Mouse (Mus musculus): ENCODE results near the gene F12. TPM values are rescaled to one million over a fixed set of nuclear protein-coding genes. Genes with fewer than 3 reads are reported as not detected.
A peak's percentile ranks its signal among the peaks of the same experiment; 100 is the strongest.

The F12 gene
- under 1 TPM; 0.35 to 0.47 TPM for total RNA-seq (2021)

DNA sequence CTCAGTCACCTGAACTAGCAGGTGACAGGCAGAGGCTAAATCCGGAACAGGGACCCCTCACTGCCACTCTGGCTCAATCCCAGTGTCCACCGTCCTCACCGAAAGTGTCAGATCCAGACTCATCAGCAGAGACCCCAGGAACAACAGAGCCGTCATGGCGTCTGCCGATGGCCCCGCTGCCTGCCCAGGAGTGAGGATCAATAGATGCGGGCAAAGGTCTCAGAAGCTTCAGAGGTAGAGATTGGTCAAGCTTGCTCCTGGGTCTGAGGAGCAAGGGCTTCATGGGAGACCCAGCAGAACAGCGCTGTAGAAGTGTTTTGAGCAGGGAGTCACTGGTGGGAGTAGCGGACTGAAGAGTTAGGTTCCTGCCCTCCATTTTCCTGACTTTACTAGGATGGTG is at the start of gene F12:
Gene F12, minus strand, starts transcription at position 181 of the 400 bp plus-strand sequence.
- no peak for DNase-seq (ENCODE audit: extremely low spot score in 1 of 2, low spot score in 1 of 2)

DNA sequence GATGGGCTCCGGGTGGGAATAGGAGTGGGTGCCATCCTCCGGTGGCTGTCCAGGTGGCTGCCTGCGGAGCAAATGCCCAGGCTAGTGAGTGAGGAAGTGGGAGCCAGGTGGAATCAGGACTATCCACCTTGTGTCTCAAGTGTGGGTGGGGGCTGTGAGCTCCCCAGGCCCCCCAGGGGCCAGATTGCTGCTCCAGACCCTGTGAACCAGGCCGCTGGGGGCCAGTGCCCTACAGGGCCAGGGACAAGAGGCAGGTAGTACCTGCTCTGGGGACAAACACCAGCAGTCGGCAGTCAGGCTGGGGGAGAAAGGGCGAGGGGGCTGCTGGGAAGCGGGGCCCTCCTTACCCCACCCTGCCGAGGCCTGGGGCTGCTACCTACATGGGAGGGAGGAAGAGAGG is 49.7 kb upstream of the F12 start:
- DNase-seq (ENCODE audit: extremely low spot score in 1 of 2, low spot score in 1 of 2), result no peak

- no peak for DNase-seq (ENCODE audit: extremely low spot score in 1 of 2, low spot score in 1 of 2)
Measured at GRCm38 (mm10) chr13:55475750-55476149, 49.2 kb upstream of the F12 start.

DNA sequence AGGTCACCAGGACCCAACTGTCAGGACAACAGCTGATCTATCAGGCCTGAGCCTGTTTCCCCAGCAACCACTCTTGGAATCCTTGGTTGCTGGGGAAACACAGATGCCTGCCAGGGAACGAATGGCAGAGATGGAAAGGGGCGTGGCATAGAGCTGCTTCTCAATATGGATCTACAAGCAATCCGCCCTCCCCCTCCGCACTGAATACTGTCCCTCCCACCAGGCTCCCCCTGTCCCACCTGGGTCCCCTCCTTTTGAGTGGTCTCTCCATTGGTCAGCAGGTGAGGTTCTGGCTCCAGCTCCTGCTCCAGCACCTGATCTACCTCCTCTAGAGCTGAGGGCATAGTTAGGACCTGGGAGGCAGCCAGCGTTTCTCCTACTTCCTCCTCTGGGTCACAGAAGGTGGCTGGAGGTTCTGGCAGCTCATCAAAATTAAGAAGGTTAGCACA is 48.1 kb upstream of the F12 start:
- peak in 1 of 2 experiments; percentile 58 for DNase-seq (ENCODE audit: extremely low spot score in 1 of 2, low spot score in 1 of 2)

DNA sequence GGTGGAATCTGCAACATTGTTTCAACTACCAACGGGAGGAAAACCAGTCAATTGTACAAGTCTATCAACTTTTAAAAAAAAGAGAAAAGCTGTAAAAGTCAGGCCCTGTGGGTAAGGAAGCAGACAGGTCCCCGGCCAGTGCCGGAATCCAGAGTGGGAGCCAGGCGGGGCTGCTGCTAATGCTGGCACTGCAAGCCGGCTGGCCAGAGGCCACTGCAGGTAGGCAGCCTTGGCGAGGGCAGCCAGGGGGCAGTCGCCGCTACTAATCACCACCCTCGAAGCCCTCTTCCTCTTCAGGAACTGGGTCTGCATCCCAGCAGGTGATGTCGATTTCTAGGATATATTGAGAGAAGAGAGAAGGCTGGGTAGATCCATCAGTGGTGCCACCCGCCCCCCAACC is 47.4 kb upstream of the F12 start:
- DNase-seq (ENCODE audit: extremely low spot score in 1 of 2, low spot score in 1 of 2), result no peak

- DNase-seq (ENCODE audit: extremely low spot score in 1 of 2, low spot score in 1 of 2), result no peak
Measured at GRCm38 (mm10) chr13:55473076-55473831, 46.7 kb upstream of the F12 start.

GRCm38 (mm10) chr13:55472132-55473022 is 45.8 kb upstream of the F12 start:
- peak; percentile 54 to 74 for DNase-seq (ENCODE audit: extremely low spot score in 1 of 2, low spot score in 1 of 2)

DNA sequence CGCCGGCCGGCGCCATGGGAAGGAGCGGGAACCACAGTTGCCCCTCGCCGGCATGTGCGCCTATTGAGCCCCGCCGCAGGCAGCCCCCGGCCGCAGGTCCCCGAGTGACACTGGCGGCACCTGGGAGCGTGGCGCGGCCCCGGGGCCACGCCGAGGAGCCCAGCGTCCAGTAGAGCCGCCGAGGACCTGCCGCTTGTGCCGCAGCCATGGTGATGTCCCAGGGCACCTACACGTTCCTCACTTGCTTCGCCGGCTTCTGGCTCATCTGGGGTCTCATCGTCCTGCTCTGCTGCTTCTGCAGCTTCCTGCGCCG is 45.2 kb upstream of the F12 start:
- DNase-seq (ENCODE audit: extremely low spot score in 1 of 2, low spot score in 1 of 2), result no peak

- DNase-seq (ENCODE audit: extremely low spot score in 1 of 2, low spot score in 1 of 2), result peak; percentile 81 to 88
Measured at GRCm38 (mm10) chr13:55471156-55471818, 44.7 kb upstream of the F12 start.

DNA sequence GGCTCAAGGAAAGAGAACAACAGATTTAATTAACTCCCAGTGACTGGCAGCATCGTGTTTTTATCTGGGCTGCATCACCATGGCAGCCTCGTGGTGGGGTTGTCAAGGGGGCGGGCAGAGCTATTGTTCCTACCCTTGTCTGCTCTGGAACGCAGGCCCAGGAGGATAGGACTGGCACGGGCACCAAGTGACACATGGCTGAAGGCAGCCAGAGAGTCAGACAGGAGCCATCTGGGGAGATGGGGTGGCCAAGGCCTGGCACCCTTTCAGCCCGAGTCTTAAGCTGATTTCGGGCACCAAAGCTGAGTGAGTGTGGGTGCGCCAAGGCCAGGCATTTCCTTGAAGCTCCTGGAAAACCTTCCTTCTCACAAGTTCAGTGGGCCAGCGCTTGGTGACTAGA is 43.8 kb upstream of the F12 start:
- DNase-seq (ENCODE audit: extremely low spot score in 1 of 2, low spot score in 1 of 2), result peak in 1 of 2 experiments; percentile 56

GRCm38 (mm10) chr13:55468851-55469560 is 42.4 kb upstream of the F12 start:
- DNase-seq (ENCODE audit: extremely low spot score in 1 of 2, low spot score in 1 of 2), result no peak

- DNase-seq (ENCODE audit: extremely low spot score in 1 of 2, low spot score in 1 of 2), result no peak
Measured at GRCm38 (mm10) chr13:55465830-55466440, 39.3 kb upstream of the F12 start.

DNA sequence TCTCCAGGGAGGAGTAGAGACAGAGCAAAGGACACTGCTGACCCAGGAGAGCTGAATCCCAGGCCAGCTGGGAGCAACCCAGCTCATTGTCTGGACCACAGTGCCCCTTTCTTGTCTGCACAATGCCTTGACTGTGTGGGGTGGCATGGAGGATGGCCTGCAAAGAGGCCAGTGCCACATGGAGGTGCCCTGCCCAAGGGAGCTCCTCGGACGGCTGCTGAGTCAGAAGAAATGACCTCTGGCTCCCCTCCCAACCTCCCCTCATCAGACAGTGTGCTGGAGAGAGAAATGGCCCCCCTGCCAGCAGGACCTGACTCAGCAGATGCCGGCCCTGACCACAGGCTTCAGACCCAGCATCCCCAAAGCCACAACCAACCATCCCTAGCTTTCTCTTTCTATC is 38.6 kb upstream of the F12 start:
- no peak for DNase-seq (ENCODE audit: extremely low spot score in 1 of 2, low spot score in 1 of 2)

DNA sequence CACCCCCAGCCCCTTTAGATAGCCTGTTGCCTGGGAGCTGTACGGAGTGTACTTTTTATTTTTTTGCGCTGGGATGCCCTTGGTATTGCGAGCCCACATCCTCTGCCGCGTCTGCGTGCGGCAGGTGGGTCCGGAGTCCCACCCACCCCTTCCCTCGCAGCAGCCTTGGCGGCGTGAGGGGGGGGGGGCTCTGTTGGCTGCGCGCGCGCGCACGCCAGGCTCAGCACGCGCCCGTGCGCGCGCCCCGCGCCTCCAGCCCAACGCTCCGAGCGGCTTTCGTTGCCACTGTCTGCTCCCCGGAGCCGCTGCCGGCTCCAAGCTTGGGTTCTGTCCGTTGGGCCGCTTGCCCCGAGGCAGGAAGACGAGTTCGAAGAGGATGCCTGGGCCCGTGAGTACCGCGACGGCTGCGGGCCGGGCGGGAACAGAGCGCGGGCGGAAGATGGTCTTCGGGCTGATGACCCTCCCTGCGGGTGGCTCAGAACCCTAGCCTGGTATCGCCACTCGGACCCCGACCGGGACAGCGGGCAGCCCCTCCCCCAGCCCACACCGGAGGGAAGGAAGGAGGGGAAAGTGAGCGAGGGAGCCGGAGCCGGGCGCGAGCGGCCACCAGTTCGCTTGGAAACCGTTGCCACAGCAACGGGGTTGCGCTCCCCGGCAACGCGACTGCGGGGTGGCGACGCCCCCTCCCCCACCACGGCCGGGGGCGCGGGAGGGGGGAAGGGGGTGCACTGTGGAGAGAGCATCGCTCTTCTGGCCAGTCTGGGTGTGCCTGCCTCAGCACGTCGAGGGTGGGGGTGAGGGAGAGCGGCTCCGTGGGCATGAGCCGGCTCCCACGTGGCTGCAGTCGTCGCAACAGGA is 37.7 kb upstream of the F12 start, which contains the start of gene Prr7:
Gene Prr7, plus strand, starts transcription at position 241 of the 858 bp plus-strand sequence.
- peak; percentile 67 to 69 for DNase-seq (ENCODE audit: extremely low spot score in 1 of 2, low spot score in 1 of 2)

GRCm38 (mm10) chr13:55463399-55464026 is 36.9 kb upstream of the F12 start:
- no peak for DNase-seq (ENCODE audit: extremely low spot score in 1 of 2, low spot score in 1 of 2)

DNA sequence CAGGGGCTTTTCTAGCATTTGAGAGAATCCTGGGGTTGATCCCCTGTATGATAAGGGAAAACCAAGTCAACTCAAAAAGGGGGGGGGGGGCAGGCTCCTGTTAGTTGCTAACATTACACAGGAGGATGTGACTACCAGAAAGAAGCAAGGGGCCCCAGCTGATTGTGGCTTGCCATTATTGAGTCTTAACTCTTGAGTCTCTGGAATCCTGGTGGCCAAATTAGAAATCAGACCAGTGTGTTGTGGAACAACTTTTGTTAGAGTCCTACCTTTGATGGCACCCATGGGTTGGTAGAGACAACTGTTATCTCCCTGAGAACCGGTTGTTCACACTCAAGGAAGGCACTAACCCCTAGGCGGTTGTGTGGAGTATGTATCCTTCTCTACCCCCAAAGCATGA is 36.4 kb upstream of the F12 start:
- no peak for DNase-seq (ENCODE audit: extremely low spot score in 1 of 2, low spot score in 1 of 2)

DNA sequence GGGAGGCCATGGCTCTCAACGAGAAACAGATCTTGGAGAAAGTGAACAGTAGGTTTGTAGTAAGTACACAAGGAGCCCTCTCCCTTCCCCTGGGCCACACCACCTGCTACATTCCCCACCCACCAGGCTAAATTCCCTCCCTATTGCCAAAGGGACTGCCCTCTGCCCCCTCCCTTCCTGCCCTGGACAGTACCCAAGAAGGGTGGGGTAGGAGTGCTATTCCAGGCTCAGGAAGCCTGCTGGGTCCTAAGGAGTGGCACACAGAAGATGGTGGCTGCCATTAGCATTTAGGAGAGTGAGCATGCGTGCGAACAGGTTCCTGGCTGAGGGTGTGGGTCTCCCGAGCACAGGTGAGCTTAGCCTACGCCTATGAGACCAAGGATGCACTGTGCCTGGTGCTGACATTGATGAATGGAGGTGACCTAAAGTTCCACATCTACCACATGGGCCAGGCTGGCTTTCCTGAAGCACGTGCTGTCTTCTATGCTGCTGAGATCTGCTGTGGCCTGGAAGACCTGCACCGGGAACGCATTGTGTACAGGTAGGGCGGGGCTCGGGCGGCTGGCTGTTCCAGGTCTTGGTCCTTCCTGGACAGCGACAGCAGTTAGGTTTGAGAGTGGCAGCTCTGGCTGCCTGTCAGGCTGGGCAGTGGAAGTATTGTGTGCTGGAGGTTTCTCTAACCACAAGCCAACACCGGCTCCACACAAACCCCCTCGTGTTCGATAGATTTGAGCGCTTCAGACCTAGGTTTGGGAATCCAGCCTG is 25.4 kb upstream of the F12 start:
- DNase-seq (ENCODE audit: extremely low spot score in 1 of 2, low spot score in 1 of 2), result no peak

DNA sequence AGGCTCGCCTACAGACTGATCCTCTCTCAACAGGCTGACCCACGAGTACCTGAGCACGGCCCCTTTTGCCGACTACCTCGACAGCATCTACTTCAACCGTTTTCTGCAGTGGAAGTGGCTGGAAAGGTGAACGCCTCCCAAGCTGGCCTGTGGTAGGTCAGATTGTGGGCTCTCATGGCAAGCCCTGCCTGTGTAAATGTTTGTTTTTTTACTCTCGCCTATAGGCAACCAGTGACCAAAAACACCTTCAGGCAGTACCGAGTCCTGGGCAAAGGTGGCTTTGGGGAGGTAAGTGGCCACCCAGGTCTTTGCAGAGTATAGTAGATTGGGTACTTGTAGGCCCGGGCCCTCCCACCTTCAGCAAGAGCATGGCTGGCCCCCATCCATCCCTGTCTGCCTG is 24.7 kb upstream of the F12 start:
- DNase-seq (ENCODE audit: extremely low spot score in 1 of 2, low spot score in 1 of 2), result no peak
